Mouse (Mus musculus): ENCODE measurements at regions not wholly inside any gene's neighbourhood (a gene's known extent, or its start where the extent isn't known, plus 50 kb on each side); places are given as distances from the start of the nearest gene placed in this dataset.

DNA sequence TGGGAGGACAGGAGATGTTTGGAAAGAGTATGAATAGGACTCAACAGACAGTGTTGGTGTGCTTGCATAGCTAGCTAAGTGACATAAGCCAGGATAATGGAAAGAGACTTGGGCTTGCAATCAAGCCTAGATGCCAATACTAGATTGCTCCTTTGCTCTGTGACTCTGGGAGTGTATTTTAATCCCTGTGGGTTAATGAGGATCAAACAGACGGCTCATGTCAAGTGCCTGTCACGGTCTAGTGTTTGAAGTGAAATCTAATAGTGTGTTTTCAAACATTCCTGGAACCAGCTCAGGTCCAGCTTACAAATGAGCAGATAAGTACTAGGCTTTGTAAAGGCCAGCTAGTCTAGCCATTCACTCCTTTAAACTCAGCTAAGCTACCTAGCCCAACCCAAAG lies 64.1 kb upstream of the Ranbp3l start:
- ATAC-seq (ENCODE audit: low read depth): no peak
- no peaks in the 10 kb centered on the region for H3K4me1 ChIP-seq (ENCODE audit: control insufficient read depth, low read depth, low read length)
- no peak overlapping the region for H3K27ac ChIP-seq (ENCODE audit: low read length)
- no peaks in the 10 kb centered on the region for H3K36me3 ChIP-seq (ENCODE audit: control insufficient read depth, insufficient read depth)
- no peak overlapping the region for H3K4me3 ChIP-seq (ENCODE audit: low read depth, low read length)
- 65% methylated on average over 2 of the region's 2 CpGs for WGBS (ENCODE audit: insufficient replicate concordance)
- no peaks in the 10 kb centered on the region for H3K9me3 ChIP-seq (replicated peaks; ENCODE audit: control insufficient read depth, low read length)
- H3K9ac ChIP-seq (ENCODE audit: low read depth, low read length): no peak overlapping the region
- H3K27me3 ChIP-seq (ENCODE audit: control insufficient read depth, insufficient read depth, low read depth, low read length): no peaks in the 10 kb centered on the region
- no peak overlapping the region for H3K4me2 ChIP-seq (ENCODE audit: low read depth, low read length)

DNA sequence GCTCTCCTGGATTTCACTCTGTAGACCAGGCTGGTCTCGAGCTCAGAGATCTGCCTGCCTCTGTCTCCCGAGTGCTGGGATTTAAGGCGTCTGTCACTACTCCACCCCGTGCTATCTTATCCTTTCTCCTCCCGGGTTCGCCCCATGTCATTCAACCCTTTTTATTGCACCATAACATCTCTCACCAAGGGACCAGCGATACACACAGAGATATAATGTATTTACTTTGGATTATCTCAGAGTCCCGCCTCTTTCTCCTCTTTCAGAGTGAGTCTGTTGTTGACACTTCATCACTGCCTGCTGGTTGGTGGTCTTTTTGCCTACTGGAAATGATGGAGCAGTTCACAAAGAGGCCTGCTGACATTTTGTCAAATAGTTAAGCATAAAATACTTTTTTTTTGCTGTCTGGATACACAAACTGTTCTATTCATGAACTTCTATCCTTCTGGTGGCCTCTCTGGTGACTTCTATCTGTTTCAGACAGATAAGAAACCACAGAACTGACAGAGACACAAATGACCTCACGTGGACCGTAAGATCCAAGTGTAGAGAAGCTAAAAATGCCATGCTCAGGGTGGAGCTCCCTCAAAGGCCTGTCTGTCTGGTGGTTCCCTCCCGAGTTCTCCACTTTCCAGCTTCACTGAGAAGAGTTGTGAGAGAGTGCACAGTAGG lies 70.1 kb upstream of the Ranbp3l start:
- peak overlapping the region; percentile 4; the same call in 1 of the 2 replicates for H3K4me2 ChIP-seq (ENCODE audit: low read depth, low read length)
- H3K4me1 ChIP-seq (ENCODE audit: control insufficient read depth, low read depth, low read length): peaks cover 7% of the 10 kb centered on the region
- no peaks in the 10 kb centered on the region for H3K9me3 ChIP-seq (replicated peaks; ENCODE audit: control insufficient read depth, low read length)
- H3K27ac ChIP-seq (ENCODE audit: low read length): peak overlapping the region; percentile 5
- no peak overlapping the region for H3K4me3 ChIP-seq (ENCODE audit: low read depth, low read length)
- ATAC-seq (ENCODE audit: low read depth): peak; percentile 87
- H3K27me3 ChIP-seq (ENCODE audit: control insufficient read depth, insufficient read depth, low read depth, low read length): no peaks in the 10 kb centered on the region
- WGBS (ENCODE audit: insufficient replicate concordance): 22% methylated on average over 11 of the region's 11 CpGs
- H3K36me3 ChIP-seq (ENCODE audit: control insufficient read depth, insufficient read depth): no peaks in the 10 kb centered on the region
- H3K9ac ChIP-seq (ENCODE audit: low read depth, low read length): no peak overlapping the region

DNA sequence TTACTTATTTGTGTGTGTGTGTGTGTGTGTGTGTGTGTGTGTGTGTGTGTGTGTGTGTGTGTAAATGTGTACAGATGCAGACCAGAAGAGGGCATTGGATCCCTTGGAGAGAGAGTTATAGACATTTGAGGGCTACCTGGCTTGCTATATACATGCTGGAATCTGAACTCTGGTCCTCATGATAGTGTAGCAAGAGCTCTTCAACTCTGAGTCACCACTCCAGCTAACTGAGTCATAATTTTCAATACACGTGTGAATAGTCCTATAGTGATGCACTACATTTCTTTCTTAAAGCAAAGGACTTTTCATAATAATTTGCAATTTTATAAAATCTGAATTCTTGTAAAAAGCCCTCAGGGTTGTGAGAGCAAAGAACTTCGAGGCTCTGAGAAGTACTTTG lies 70.9 kb upstream of the Ranbp3l start:
- Histone ChIP-seq H3K4me2 (ENCODE audit: low read depth, low read length) (no peak overlapping the region), H3K9me3 (replicated peaks; ENCODE audit: control insufficient read depth, low read length) (no peaks in the 10 kb centered on the region), H3K27me3 (ENCODE audit: control insufficient read depth, insufficient read depth, low read depth, low read length) (no peaks in the 10 kb centered on the region), H3K36me3 (ENCODE audit: control insufficient read depth, insufficient read depth) (no peaks in the 10 kb centered on the region), H3K9ac (ENCODE audit: low read depth, low read length) (no peak overlapping the region), H3K4me3 (ENCODE audit: low read depth, low read length) (no peak overlapping the region), H3K27ac (ENCODE audit: low read length) (no peak overlapping the region), H3K4me1 (ENCODE audit: control insufficient read depth, low read depth, low read length) (peaks cover 7% of the 10 kb centered on the region)
- WGBS (ENCODE audit: insufficient replicate concordance): 61% methylated on average over 2 of the region's 2 CpGs
- no peak for ATAC-seq (ENCODE audit: low read depth)

DNA sequence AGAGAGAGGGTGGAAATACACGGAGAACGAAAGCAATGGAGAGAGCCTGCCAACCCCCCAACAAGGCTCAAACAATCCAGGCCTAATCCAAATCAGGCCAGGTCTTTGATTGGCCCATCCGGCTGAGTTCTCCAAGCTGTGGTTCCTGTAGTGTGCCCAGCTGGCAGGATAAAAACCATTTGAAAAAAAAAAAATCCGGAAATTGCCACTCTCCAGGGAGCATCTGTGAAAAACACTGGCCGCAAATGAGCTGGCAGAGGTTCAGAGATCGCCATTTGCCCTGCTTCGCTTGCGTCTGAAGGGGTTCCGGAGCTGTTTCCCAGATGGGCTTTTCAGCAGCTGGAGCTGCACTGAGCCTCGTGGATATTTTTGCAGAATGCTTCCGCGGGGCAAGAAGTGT lies 71.4 kb upstream of the Ranbp3l start:
- Histone ChIP-seq H3K9ac (ENCODE audit: low read depth, low read length) (no peak overlapping the region), H3K27me3 (ENCODE audit: control insufficient read depth, insufficient read depth, low read depth, low read length) (no peaks in the 10 kb centered on the region), H3K4me1 (ENCODE audit: control insufficient read depth, low read depth, low read length) (peaks cover 7% of the 10 kb centered on the region), H3K36me3 (ENCODE audit: control insufficient read depth, insufficient read depth) (no peaks in the 10 kb centered on the region), H3K4me3 (ENCODE audit: low read depth, low read length) (no peak overlapping the region), H3K4me2 (ENCODE audit: low read depth, low read length) (no peak overlapping the region), H3K27ac (ENCODE audit: low read length) (no peak overlapping the region), H3K9me3 (replicated peaks; ENCODE audit: control insufficient read depth, low read length) (no peaks in the 10 kb centered on the region)
- no peak for ATAC-seq (ENCODE audit: low read depth)
- WGBS (ENCODE audit: insufficient replicate concordance): 78% methylated on average over 12 of the region's 12 CpGs

DNA sequence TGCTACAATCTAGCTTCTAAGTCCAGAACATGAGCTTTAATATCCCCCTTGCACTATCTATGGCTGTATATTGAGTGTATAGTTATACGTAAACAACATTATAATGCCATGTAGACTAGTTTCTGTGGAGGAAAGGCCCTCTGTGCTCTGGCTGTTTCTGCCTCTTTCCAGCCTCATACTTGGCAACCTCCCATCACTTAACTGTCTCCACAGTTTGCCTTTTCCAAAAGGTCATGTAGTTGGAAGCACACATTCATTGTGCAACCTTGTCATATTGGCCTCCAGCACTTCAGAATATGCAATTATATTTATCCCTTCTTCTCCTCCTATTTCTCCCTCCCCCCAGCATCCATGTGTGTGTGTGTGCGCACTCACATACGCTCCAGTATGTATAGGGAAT lies 82.2 kb upstream of the Ranbp3l start:
- Histone ChIP-seq H3K27ac (ENCODE audit: low read length) (no peak overlapping the region), H3K4me2 (ENCODE audit: low read depth, low read length) (no peak overlapping the region), H3K27me3 (ENCODE audit: control insufficient read depth, insufficient read depth, low read depth, low read length) (no peaks in the 10 kb centered on the region), H3K36me3 (ENCODE audit: control insufficient read depth, insufficient read depth) (no peaks in the 10 kb centered on the region), H3K4me1 (ENCODE audit: control insufficient read depth, low read depth, low read length) (no peaks in the 10 kb centered on the region), H3K9ac (ENCODE audit: low read depth, low read length) (no peak overlapping the region), H3K9me3 (replicated peaks; ENCODE audit: control insufficient read depth, low read length) (no peaks in the 10 kb centered on the region), H3K4me3 (ENCODE audit: low read depth, low read length) (no peak overlapping the region)
- 79% methylated on average over 3 of the region's 3 CpGs for WGBS (ENCODE audit: insufficient replicate concordance)
- ATAC-seq (ENCODE audit: low read depth): no peak

DNA sequence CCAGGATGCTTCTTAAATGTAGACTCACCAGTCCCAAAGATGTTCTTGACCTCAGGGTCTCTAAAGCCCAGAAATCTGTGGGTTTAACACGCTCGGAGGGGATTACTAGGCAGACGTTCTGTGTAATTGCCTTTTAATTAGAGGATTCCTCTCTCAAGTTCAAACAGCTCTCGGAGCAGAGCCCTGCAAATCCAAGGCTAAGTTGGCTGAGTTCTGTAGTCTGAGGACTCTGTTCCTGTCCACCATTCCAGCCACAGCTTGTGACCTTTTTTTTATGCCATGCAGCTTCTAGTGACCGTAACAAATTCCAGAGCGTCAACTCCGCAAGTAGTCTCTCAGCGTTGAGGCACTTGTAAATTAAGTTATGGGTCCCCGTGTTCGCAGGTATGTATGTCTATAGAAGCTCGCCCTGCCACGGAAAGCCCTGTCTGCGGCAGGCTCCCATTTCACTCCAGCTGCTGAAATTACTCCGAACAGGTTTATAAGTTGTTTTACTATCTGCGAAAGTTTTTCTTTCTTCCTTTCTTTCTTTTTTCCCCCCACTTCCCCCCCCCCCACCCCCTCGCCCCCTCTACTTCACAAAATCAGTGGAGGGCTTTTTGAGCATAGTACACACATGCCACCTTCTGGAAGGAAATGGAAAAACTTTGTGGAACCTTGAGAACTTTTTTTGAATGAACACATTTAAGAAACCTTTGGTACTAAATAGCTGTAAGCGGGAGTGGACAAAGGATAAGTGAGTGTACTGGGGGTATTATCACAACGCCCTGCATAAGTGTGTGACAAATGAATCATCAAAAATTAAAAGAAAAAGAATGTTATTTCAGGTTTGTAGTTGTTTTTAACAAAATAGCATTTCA lies 82.9 kb upstream of the Ranbp3l start:
- Histone ChIP-seq H3K4me3 (ENCODE audit: low read depth, low read length) (no peak overlapping the region), H3K27ac (ENCODE audit: low read length) (no peak overlapping the region), H3K27me3 (ENCODE audit: control insufficient read depth, insufficient read depth, low read depth, low read length) (no peaks in the 10 kb centered on the region), H3K9me3 (replicated peaks; ENCODE audit: control insufficient read depth, low read length) (no peaks in the 10 kb centered on the region), H3K36me3 (ENCODE audit: control insufficient read depth, insufficient read depth) (no peaks in the 10 kb centered on the region), H3K4me2 (ENCODE audit: low read depth, low read length) (no peak overlapping the region), H3K9ac (ENCODE audit: low read depth, low read length) (no peak overlapping the region), H3K4me1 (ENCODE audit: control insufficient read depth, low read depth, low read length) (no peaks in the 10 kb centered on the region)
- WGBS (ENCODE audit: insufficient replicate concordance): 57% methylated on average over 18 of the region's 18 CpGs
- no peak for ATAC-seq (ENCODE audit: low read depth)

DNA sequence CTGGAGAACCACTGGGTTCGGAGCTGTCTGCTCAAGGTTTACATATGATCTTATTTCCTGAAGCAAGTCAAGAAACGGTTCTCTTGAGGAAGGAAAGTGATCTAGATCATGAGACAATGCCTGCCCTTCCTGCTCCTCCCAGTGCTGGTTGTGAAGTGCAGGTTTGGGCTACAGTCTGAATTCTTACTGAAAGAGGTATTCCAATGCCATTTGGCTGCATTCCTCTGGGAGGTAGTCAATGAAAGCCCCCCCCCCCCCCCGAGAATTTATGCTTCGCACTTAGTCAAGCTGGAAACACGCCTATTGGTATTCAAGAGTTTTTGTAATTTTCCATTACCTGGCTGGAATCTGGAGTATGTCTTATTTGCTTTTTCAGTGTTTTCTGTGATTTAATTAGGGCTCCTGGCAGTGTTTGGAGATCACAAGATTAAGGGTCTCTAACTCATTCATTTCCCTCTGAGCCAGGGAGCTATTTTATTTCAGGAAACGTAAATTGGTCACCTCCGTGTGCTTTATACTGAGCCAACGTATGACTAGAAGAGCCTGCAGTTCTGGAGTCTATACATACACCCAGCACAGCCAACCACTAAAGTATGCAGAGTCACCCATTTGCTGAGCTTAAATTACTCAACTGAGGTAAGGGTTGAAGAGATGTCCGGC lies 84.7 kb upstream of the Ranbp3l start:
- Histone ChIP-seq H3K4me2 (ENCODE audit: low read depth, low read length) (no peak overlapping the region), H3K27ac (ENCODE audit: low read length) (no peak overlapping the region), H3K4me1 (ENCODE audit: control insufficient read depth, low read depth, low read length) (no peaks in the 10 kb centered on the region), H3K9ac (ENCODE audit: low read depth, low read length) (no peak overlapping the region), H3K4me3 (ENCODE audit: low read depth, low read length) (no peak overlapping the region), H3K36me3 (ENCODE audit: control insufficient read depth, insufficient read depth) (no peaks in the 10 kb centered on the region), H3K27me3 (ENCODE audit: control insufficient read depth, insufficient read depth, low read depth, low read length) (no peaks in the 10 kb centered on the region), H3K9me3 (replicated peaks; ENCODE audit: control insufficient read depth, low read length) (no peaks in the 10 kb centered on the region)
- ATAC-seq (ENCODE audit: low read depth): no peak
- 54% methylated on average over 9 of the region's 9 CpGs for WGBS (ENCODE audit: insufficient replicate concordance)

DNA sequence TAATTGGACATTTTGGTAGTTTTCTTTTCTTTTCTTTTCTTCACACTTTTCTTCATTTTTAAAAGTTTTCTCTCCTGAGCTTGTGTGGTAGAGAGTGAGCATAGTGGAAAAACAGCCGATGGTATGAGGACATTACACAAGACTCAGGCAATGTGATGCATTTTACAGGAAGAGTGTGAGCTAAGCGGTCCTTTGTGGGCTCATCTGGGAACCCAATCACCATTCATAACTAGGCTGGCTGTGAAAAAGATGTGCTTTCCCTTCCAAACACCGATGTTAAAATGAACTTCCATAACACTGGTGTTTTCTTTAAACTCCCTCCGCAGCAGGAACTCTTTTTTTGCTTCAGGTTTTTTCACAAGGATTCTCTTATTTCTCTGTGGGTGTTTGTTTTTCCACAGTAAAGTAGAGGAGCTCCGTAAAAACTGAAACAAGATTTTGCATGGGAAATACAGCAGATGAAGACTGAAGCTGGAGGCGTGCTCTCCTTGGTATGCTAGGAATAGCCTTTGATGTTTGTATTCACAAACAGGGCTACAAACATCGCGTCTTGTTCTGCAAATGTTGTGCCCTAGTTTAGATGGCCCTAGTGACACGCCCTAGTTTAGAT lies 92.8 kb upstream of the Ranbp3l start:
- Histone ChIP-seq H3K27ac (ENCODE audit: low read length) (no peak overlapping the region), H3K9ac (ENCODE audit: low read depth, low read length) (no peak overlapping the region), H3K4me3 (ENCODE audit: low read depth, low read length) (no peak overlapping the region), H3K9me3 (replicated peaks; ENCODE audit: control insufficient read depth, low read length) (no peaks in the 10 kb centered on the region), H3K36me3 (ENCODE audit: control insufficient read depth, insufficient read depth) (no peaks in the 10 kb centered on the region), H3K27me3 (ENCODE audit: control insufficient read depth, insufficient read depth, low read depth, low read length) (no peaks in the 10 kb centered on the region), H3K4me2 (ENCODE audit: low read depth, low read length) (no peak overlapping the region), H3K4me1 (ENCODE audit: control insufficient read depth, low read depth, low read length) (no peaks in the 10 kb centered on the region)
- 66% methylated on average over 9 of the region's 9 CpGs for WGBS (ENCODE audit: insufficient replicate concordance)
- ATAC-seq (ENCODE audit: low read depth): no peak

Measured in liver, embryonic 16.5 days (tissue).